Mouse (Mus musculus): ENCODE results near the gene Cnga3.
A peak's percentile ranks its signal among the peaks of the same experiment; 100 is the strongest.

Cnga3 gene

GRCm38 (mm10) chr1:37214144-37214543 is at the start of gene Cnga3:
Gene Cnga3 (plus strand): TSS chr1:37214434.
- DNase-seq, result no peak

GRCm38 (mm10) chr1:37166066-37166465 is 48.2 kb upstream of the Cnga3 start:
- DNase-seq, result no peak

- DNase-seq, result no peak
Measured at GRCm38 (mm10) chr1:37167918-37168317, 46.3 kb upstream of the Cnga3 start.

- DNase-seq, result no peak
Measured at GRCm38 (mm10) chr1:37177874-37178273, 36.4 kb upstream of the Cnga3 start.

- DNase-seq, result no peak
Measured at GRCm38 (mm10) chr1:37179852-37180251, 34.4 kb upstream of the Cnga3 start.

- DNase-seq, result no peak
Measured at GRCm38 (mm10) chr1:37187050-37187449, 27.2 kb upstream of the Cnga3 start.

- peak; percentile 5 for DNase-seq
Measured at GRCm38 (mm10) chr1:37194607-37195006, 19.6 kb upstream of the Cnga3 start.

GRCm38 (mm10) chr1:37201406-37201805 is 12.8 kb upstream of the Cnga3 start:
- DNase-seq, result no peak

GRCm38 (mm10) chr1:37207743-37208142 is 6.5 kb upstream of the Cnga3 start:
- DNase-seq, result no peak

GRCm38 (mm10) chr1:37212375-37212774 is 1.9 kb upstream of the Cnga3 start:
- DNase-seq, result no peak

- peak; percentile 26 for DNase-seq
Measured at GRCm38 (mm10) chr1:37218386-37218785, 4.2 kb downstream of the Cnga3 start.

GRCm38 (mm10) chr1:37219593-37219992 is 5.4 kb downstream of the Cnga3 start:
- no peak for DNase-seq

GRCm38 (mm10) chr1:37220134-37220907 is 6.1 kb downstream of the Cnga3 start:
- no peak for DNase-seq

GRCm38 (mm10) chr1:37222002-37222401 is 7.8 kb downstream of the Cnga3 start:
- no peak for DNase-seq

- DNase-seq, result no peak
Measured at GRCm38 (mm10) chr1:37230404-37230803, 16.2 kb downstream of the Cnga3 start.

- DNase-seq, result peak; percentile 67
Measured at GRCm38 (mm10) chr1:37231295-37231701, 17.1 kb downstream of the Cnga3 start.

- DNase-seq, result no peak
Measured at GRCm38 (mm10) chr1:37239045-37239635, 24.9 kb downstream of the Cnga3 start.

- DNase-seq, result no peak
Measured at GRCm38 (mm10) chr1:37242253-37242652, 28.0 kb downstream of the Cnga3 start.

- no peak for DNase-seq
Measured at GRCm38 (mm10) chr1:37246476-37246875, 32.2 kb downstream of the Cnga3 start.

GRCm38 (mm10) chr1:37248406-37248805 is 34.2 kb downstream of the Cnga3 start:
- DNase-seq, result peak; percentile 22

- DNase-seq, result peak; percentile 90
Measured at GRCm38 (mm10) chr1:37250643-37251310, 36.5 kb downstream of the Cnga3 start.

GRCm38 (mm10) chr1:37258443-37258842 is 44.2 kb downstream of the Cnga3 start:
- DNase-seq, result no peak

GRCm38 (mm10) chr1:37272464-37272863 is 58.2 kb downstream of the Cnga3 start:
- peak; percentile 77 for DNase-seq

GRCm38 (mm10) chr1:37286556-37286955 is 72.3 kb downstream of the Cnga3 start:
- DNase-seq, result no peak

All from lung, postnatal 36 days (tissue).